Comparison of ENCODE assay signal across 9 mouse cellular contexts in the genomic region with DNA sequence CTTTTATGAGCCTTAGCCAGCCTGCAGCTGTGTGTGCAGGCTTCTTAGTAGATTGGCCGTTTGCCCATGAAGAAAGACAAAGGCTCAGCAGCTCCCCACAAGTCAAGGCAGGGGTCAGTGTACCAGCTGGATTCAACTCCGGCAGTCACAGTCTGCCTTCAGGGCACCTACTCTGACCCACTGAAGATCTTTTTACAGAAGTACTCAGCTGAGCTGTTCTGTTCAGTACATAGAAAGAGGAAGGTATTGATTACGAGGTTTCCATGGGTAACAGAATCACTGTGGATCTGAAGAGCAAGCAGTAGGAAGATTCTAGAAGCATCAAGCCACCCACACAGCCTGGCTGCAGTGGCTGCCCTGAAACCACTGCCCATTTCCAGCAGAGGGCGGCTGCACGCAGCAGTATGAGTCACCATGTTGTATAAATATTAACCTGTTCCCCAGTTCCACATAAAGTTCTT.
DNase-seq lines count a peak whose midpoint lies in the region; ATAC-seq and TF ChIP-seq lines count a peak whose summit lies in the region.
"Had no signal": no experiment of that assay in that cellular context is flagged by ENCODE, and none has a peak within 500 bp of the region (broad histone marks: within the 10 kb centered on the region; RNA-seq: fewer than 3 reads in every experiment).

No protein-coding gene starts in this region.

- H3K4me3 ChIP-seq in embryonic facial prominence, embryonic 14.5 days (ENCODE audit: low read depth, low read length), result no peak overlapping the region
- no peak overlapping the region for H3K4me3 ChIP-seq in stomach, postnatal 0 days (ENCODE audit: low read depth, low read length)
- H3K4me3 ChIP-seq: liver, embryonic 15.5 days had no signal

- 26% methylated on average over 5 of the region's 5 CpGs for WGBS in embryonic facial prominence, embryonic 14.5 days
- 17% methylated on average over 5 of the region's 5 CpGs for WGBS in stomach, postnatal 0 days

- H3K36me3 ChIP-seq in embryonic facial prominence, embryonic 14.5 days (ENCODE audit: control insufficient read depth, insufficient read depth, low read length), result peaks cover 19% of the 10 kb centered on the region; the same call in 1 of the 2 replicates
- H3K36me3 ChIP-seq in stomach, postnatal 0 days (ENCODE audit: control insufficient read depth, insufficient read depth, low read length), result no peaks in the 10 kb centered on the region
- H3K36me3 ChIP-seq: liver, embryonic 15.5 days had no signal

- H3K27ac ChIP-seq in embryonic facial prominence, embryonic 14.5 days (replicated peaks; ENCODE audit: low read depth, low read length), result no peak overlapping the region
- H3K27ac ChIP-seq in stomach, postnatal 0 days (replicated peaks), result 0 out of 2 replicates have a peak overlapping the region, but pooled peaks have one; percentile 5
- H3K27ac ChIP-seq: liver, embryonic 15.5 days had no signal

- H3K4me2 ChIP-seq in embryonic facial prominence, embryonic 14.5 days (ENCODE audit: low read depth, low read length), result no peak overlapping the region
- H3K4me2 ChIP-seq in stomach, postnatal 0 days (replicated peaks; ENCODE audit: low read depth), result no peak overlapping the region
- H3K4me2 ChIP-seq: liver, embryonic 15.5 days had no signal

- TF ChIP-seq CTCF in stomach, postnatal 0 days (IDR thresholded peaks at IDR 0.05; ENCODE audit: low read depth), result peak; percentile 82

- no peaks in the 10 kb centered on the region for H3K9me3 ChIP-seq in embryonic facial prominence, embryonic 14.5 days (ENCODE audit: control insufficient read depth, low read length)
- no peaks in the 10 kb centered on the region for H3K9me3 ChIP-seq in stomach, postnatal 0 days (ENCODE audit: control insufficient read depth, low read length)
- H3K9me3 ChIP-seq: liver, embryonic 15.5 days had no signal

- no peaks in the 10 kb centered on the region for H3K27me3 ChIP-seq in embryonic facial prominence, embryonic 14.5 days (replicated peaks; ENCODE audit: control insufficient read depth, insufficient read depth, low read length)
- H3K27me3 ChIP-seq in stomach, postnatal 0 days (ENCODE audit: control insufficient read depth, insufficient read depth, low read length), result no peaks in the 10 kb centered on the region
- H3K27me3 ChIP-seq: liver, embryonic 15.5 days had no signal

- no peak overlapping the region for H3K9ac ChIP-seq in embryonic facial prominence, embryonic 14.5 days (ENCODE audit: low read depth, low read length)
- H3K9ac ChIP-seq in stomach, postnatal 0 days (ENCODE audit: low read length), result no peak overlapping the region
- H3K9ac ChIP-seq: liver, embryonic 15.5 days had no signal

- peak; percentile 83 for ATAC-seq in embryonic facial prominence, embryonic 14.5 days (ENCODE audit: low read depth)
- peak; percentile 95 for ATAC-seq in stomach, postnatal 0 days (ENCODE audit: low FRiP score, low TSS enrichment)

- H3K4me1 ChIP-seq in embryonic facial prominence, embryonic 14.5 days (ENCODE audit: control insufficient read depth, insufficient read depth, low read length), result no peaks in the 10 kb centered on the region
- peaks cover 2% of the 10 kb centered on the region; the same call in 1 of the 2 replicates for H3K4me1 ChIP-seq in stomach, postnatal 0 days (replicated peaks; ENCODE audit: control insufficient read depth, insufficient read depth)
- H3K4me1 ChIP-seq: liver, embryonic 15.5 days had no signal

- DNase-seq in heart, postnatal 4 days, result peak; percentile 37
- DNase-seq in heart, adult 8-10 months (ENCODE audit: low spot score), result no peak
- peak; percentile 34 for DNase-seq in adrenal gland, adult 8-10 months
- peak; percentile 82 for DNase-seq in embryonic facial prominence, embryonic 14.5 days (ENCODE audit: low spot score)
- DNase-seq in kidney, adult 8-10 months, result peak; percentile 43 to 58
- DNase-seq in lung, postnatal 10 days, result peak; percentile 41
- DNase-seq in stomach, postnatal 0 days (ENCODE audit: low spot score), result peak; percentile 74
- no peak for DNase-seq in urinary bladder, postnatal 25 days (ENCODE audit: low spot score)

- no peak for TF ChIP-seq EP300 in stomach, postnatal 0 days (optimal IDR thresholded peaks at IDR 0.05)

Comparison
In these comparisons a context has a peak if more than half of its experiments do, and no peak if none do; other contexts are left out.
1. DNase-seq: peak in heart, postnatal 4 days (single experiment), adrenal gland, adult 8-10 months (single experiment), embryonic facial prominence, embryonic 14.5 days (single experiment), kidney, adult 8-10 months (2 of 2), lung, postnatal 10 days (single experiment) and stomach, postnatal 0 days (single experiment); none in heart, adult 8-10 months (single experiment) and urinary bladder, postnatal 25 days (single experiment).